Mouse (Mus musculus) right cerebral cortex, postnatal 4 days (tissue): ENCODE measurements around the gene Krt25.

Experiments
- DNase-seq: peaks from one replicate; pipeline ENCODE4 v3.0.0-alpha.2; 2022

Krt25 gene

DNA sequence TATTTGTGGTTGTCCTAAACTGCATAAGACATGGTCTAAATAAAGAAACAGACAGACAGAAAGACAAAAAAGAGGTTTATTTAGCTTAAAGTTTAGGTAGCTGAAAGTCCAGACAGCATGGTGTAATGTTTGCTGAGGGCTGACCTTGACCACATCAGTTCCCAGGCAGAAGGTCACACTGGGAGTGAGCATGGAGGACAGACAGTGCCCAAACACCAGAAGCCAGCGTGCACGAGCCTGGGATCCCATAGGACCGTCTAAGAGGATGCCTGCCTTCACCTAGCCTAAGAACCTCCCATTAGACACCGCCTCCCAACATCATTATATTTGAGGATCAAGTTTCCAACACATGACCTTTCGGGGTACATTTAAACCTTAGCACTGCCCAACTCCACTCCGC is 47.1 kb downstream of the Krt25 start:
- no peak for DNase-seq

GRCm38 (mm10) chr11:99272721-99273120 is 50.0 kb downstream of the Krt25 start:
- no peak for DNase-seq

- DNase-seq = no peak
Measured at GRCm38 (mm10) chr11:99269192-99269591, 53.6 kb downstream of the Krt25 start.

DNA sequence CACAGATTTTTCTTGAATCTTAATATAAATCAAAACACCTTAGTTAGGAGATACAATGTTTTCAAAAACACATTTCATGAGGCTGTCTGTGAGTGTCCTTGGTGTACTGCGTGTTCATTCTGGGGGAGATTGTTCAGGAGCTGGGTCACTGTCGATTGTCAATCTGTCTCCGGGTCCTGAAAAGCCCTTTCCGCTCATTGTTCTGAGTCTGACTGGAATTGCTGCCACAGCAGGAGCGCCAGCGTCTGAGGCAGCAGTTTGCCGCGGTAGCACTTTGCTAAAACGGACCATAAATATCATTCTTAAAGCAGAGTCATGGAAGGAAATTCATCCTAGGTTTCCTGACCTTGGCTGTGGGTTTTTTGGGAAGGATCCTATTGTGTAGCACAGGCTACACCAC is 57.0 kb downstream of the Krt25 start:
- no peak for DNase-seq
